Mouse (Mus musculus) heart, adult 2 months (tissue): ENCODE data around the gene Trrap. TPM values are rescaled to one million over a fixed set of nuclear protein-coding genes. Genes with fewer than 3 reads are reported as not detected.

ENCODE experiments used
- DNase-seq, 2 experiments: peaks; one replicate each; pipeline ENCODE4 v3.0.0; 2021
- H3K27ac ChIP-seq: fragments of 200-600 bp; 2 replicates; pipeline ENCODE4 v1.8.1; 2022
- H3K27me3 ChIP-seq: fragments of 200-500 bp; 2 replicates; pipeline ENCODE4 v1.6.1; 2012; ENCODE audit warnings: mild to moderate bottlenecking, low read length, inconsistent platforms, mixed read lengths; ENCODE audit not compliant: control insufficient read depth, insufficient read depth
- H3K36me3 ChIP-seq: fragments of 200-500 bp; 2 replicates; pipeline ENCODE4 v1.6.1; 2012; ENCODE audit warnings: low read length, inconsistent platforms; ENCODE audit not compliant: control insufficient read depth, insufficient read depth
- H3K4me1 ChIP-seq: fragments of 200-500 bp; 2 replicates; pipeline ENCODE4 v1.6.1; 2011; ENCODE audit warnings: low read length; ENCODE audit not compliant: control insufficient read depth, insufficient read depth
- H3K4me3 ChIP-seq: fragments of 200-600 bp; 2 replicates; pipeline ENCODE4 v1.8.1; 2022
- H3K79me2 ChIP-seq: fragments of 200-500 bp; replicated peaks from 2 replicates; pipeline ENCODE4 v1.6.1; 2012; ENCODE audit warnings: mild to moderate bottlenecking, inconsistent platforms, low read length, moderate library complexity, mixed read lengths; ENCODE audit not compliant: control insufficient read depth, insufficient read depth
- H3K9ac ChIP-seq: fragments of 200-500 bp; 2 replicates; pipeline ENCODE4 v1.6.1; 2012; ENCODE audit warnings: low read depth, mild to moderate bottlenecking, control low read depth, inconsistent platforms, low read length, mixed read lengths
- CTCF ChIP-seq: fragments of 200-600 bp; IDR thresholded peaks from 2 replicates; pipeline ENCODE4 v1.8.1; 2022; ENCODE audit warnings: antibody characterized with exemption, mild to moderate bottlenecking, moderate library complexity
- EP300 ChIP-seq: fragments of 200-500 bp; IDR thresholded peaks from 2 replicates; pipeline ENCODE4 v1.6.1; 2011; ENCODE audit warnings: low read depth, low read length, control low read depth; ENCODE audit not compliant: insufficient read depth
- POLR2A ChIP-seq: fragments of 200-500 bp; IDR thresholded peaks from 2 replicates; pipeline ENCODE4 v1.6.1; 2011; ENCODE audit warnings: mild to moderate bottlenecking, low read depth, low read length, control low read depth; ENCODE audit not compliant: insufficient read depth
- WGBS: fragments of 180-500 bp; shearing (Covaris S2); methylation state at CpG from one replicate; pipeline ENCODE4 v1.1.7; 2018; 5-methylcytosine and 5-hydroxymethylcytosine counted together
- intact Hi-C: fragments of 180-260 bp; cut with DNase I; formaldehyde crosslinking; loops from one replicate; pipeline ENCODE4 v1.15.1; 2025
- polyA plus RNA-seq: library from polyadenylated mRNA; depleted of rRNA; stranded (reverse); fragments of >200 nt; gene quantifications from 2 replicates; pipeline ENCODE4 v1.2.3, GENCODE M21; 2012
- total RNA-seq, 2 experiments: library from RNA; stranded (reverse); gene quantifications; 2 replicates each; pipeline ENCODE4 v1.2.3; 2021

Gene Trrap
- total and polyA plus RNA-seq, 3 experiments: 35.3 to 52.4 (median 38.3) TPM

GRCm38 (mm10) chr5:144753041-144753440, 14.5 kb upstream of the Trrap start:
- no peak overlapping the region for H3K27ac ChIP-seq
- H3K36me3 ChIP-seq: no peaks in the 10 kb centered on the region
- H3K9ac ChIP-seq: no peak overlapping the region
- H3K4me3 ChIP-seq: no peak overlapping the region
- peak; percentile 67 for TF ChIP-seq CTCF
- TF ChIP-seq EP300: no peak
- intact Hi-C loops: no loop called here
- peak; percentile 22 to 36 for DNase-seq
- H3K27me3 ChIP-seq: no peaks in the 10 kb centered on the region
- H3K79me2 ChIP-seq: no peaks in the 10 kb centered on the region
- 62% methylated on average over 7 of the region's 7 CpGs for WGBS
- H3K4me1 ChIP-seq: no peaks in the 10 kb centered on the region

DNA sequence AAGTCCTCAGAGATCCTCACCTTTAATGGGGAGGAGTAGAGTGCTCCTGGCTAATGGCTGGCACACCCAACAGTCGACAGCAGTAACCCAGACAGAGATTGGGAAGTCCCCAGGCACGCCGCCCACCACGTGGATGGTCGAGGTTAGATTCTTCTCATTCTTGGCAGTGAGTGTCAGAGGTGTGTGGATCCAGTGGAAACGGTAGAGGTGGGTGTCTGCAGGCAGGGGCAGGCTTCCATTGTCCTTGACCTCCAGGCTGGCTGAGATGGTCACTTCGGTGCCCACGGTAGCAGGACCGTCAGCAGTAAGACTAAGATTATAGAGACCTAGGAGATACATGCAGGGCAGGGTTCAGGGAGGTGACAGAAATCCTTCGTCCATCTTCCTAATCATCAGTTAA, 12.3 kb upstream of the Trrap start:
- Histone ChIP-seq H3K4me3 (no peak overlapping the region), H3K36me3 (no peaks in the 10 kb centered on the region), H3K9ac (no peak overlapping the region), H3K27me3 (no peaks in the 10 kb centered on the region), H3K4me1 (no peaks in the 10 kb centered on the region), H3K27ac (no peak overlapping the region), H3K79me2 (no peaks in the 10 kb centered on the region)
- TF ChIP-seq CTCF: no peak
- TF ChIP-seq EP300: no peak
- no peak for TF ChIP-seq POLR2A
- DNase-seq: no peak
- intact Hi-C loops: no loop called here
- WGBS: 45% methylated on average over 10 of the region's 10 CpGs

- Histone ChIP-seq H3K4me3 (no peak overlapping the region), H3K9ac (no peak overlapping the region), H3K36me3 (no peaks in the 10 kb centered on the region), H3K4me1 (no peaks in the 10 kb centered on the region), H3K27ac (no peak overlapping the region), H3K79me2 (no peaks in the 10 kb centered on the region), H3K27me3 (peaks cover 7% of the 10 kb centered on the region)
- 89% methylated on average over 9 of the region's 9 CpGs for WGBS
- TF ChIP-seq POLR2A (no peak), EP300 (no peak), CTCF (no peak)
- intact Hi-C loops: no loop called here
- no peak for DNase-seq
Measured at GRCm38 (mm10) chr5:144757402-144757801, 10.1 kb upstream of the Trrap start.

GRCm38 (mm10) chr5:144758422-144758821, 9.1 kb upstream of the Trrap start:
- H3K79me2 ChIP-seq: no peaks in the 10 kb centered on the region
- no peaks in the 10 kb centered on the region for H3K36me3 ChIP-seq
- TF ChIP-seq EP300: no peak
- TF ChIP-seq POLR2A: no peak
- no peak for TF ChIP-seq CTCF
- no peaks in the 10 kb centered on the region for H3K4me1 ChIP-seq
- no peak overlapping the region for H3K27ac ChIP-seq
- H3K27me3 ChIP-seq: peaks cover 7% of the 10 kb centered on the region
- no peak overlapping the region for H3K4me3 ChIP-seq
- 35% methylated on average over 8 of the region's 8 CpGs for WGBS
- intact Hi-C loops: no loop called here
- no peak overlapping the region for H3K9ac ChIP-seq
- no peak for DNase-seq

- no peaks in the 10 kb centered on the region for H3K4me1 ChIP-seq
- no peaks in the 10 kb centered on the region for H3K79me2 ChIP-seq
- intact Hi-C loops: no loop called here
- no peak for DNase-seq
- 2% methylated on average over 38 of the region's 38 CpGs for WGBS
- TF ChIP-seq CTCF: no peak
- TF ChIP-seq POLR2A: no peak
- no peak for TF ChIP-seq EP300
- peaks cover 7% of the 10 kb centered on the region for H3K27me3 ChIP-seq
- no peak within 1 kb of the TSS for H3K9ac ChIP-seq
- H3K36me3 ChIP-seq: no peaks in the 10 kb centered on the region
- no peak within 1 kb of the TSS for H3K4me3 ChIP-seq
- no peak within 1 kb of the TSS for H3K27ac ChIP-seq
Measured at GRCm38 (mm10) chr5:144761161-144761868, 6.2 kb upstream of the Trrap start, which contains the start of gene Tmem130. Gene Tmem130, minus strand, starts transcription at chr5:144761818.

DNA sequence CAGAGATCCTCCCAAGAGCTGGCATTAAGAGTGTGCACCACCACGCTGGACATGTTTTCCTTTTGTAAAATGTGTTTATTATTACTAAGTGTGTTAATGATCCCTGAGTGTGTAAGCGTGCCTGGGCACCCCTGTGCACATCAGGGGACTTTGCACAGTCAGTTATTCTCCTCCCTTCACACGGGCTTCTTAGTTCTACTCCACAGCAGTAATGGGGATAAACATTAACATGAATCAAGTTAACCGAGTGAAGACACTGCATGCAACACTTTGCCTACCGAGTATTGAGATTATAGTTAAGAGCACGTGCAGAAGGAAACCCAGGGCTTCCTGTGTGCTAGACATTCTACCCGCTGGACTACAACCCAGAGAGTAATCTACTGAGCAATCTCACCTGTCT, 1.5 kb upstream of the Trrap start:
- H3K79me2 ChIP-seq: no peaks in the 10 kb centered on the region; the same call in 1 of the 2 replicates
- H3K27me3 ChIP-seq: peaks cover 5% of the 10 kb centered on the region
- H3K4me3 ChIP-seq: no peak overlapping the region
- intact Hi-C loops: no loop called here
- H3K27ac ChIP-seq: no peak overlapping the region
- H3K36me3 ChIP-seq: no peaks in the 10 kb centered on the region
- H3K4me1 ChIP-seq: peaks cover 1% of the 10 kb centered on the region; the same call in 1 of the 2 replicates
- TF ChIP-seq CTCF (no peak), EP300 (no peak), POLR2A (no peak)
- no peak overlapping the region for H3K9ac ChIP-seq
- WGBS: 67% methylated on average over 7 of the region's 7 CpGs
- DNase-seq: no peak
